Mouse (Mus musculus) megakaryocyte, embryonic 14.5 days (primary cell): Measurements from ENCODE around the gene Vars.

Source experiments
- FLI1 ChIP-seq: IDR thresholded peaks from 2 replicates; pipeline ENCODE4 v1.6.1; 2012; ENCODE audit warnings: low read length, inconsistent platforms, mixed read lengths
- GATA1 ChIP-seq: IDR thresholded peaks from 3 replicates; pipeline ENCODE4 v1.6.1; 2012; ENCODE audit warnings: mixed read lengths, low read length, inconsistent platforms, borderline replicate concordance

DNA sequence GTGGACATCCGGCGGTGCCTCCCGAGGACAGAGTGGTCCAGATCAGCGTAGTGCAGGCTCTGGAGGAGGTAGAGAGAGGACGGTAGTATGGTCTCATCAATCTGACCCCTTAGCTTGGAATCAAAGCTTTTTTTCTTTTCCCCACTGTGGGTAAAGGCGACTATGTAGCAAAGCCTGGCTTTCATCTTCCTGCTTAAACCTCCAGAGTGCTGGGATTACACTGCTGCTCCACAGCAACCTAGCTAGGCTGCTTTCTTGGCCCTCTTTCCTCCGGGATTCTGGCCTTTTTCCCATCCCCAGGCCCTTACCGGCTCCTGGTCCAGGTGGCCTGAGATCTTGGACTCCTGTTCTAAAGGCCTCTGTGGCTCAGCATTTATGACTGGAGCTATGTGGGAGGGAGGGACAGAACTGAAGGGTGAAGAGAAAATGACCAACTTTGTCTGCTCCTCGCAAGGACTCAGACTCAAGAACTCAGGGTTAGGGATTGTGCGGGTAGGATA, 63.6 kb downstream of the Vars start:
- TF ChIP-seq GATA1, result no peak
- TF ChIP-seq FLI1, result no peak
